Mouse (Mus musculus) small intestine, adult 2 months (tissue): ENCODE data around the gene Ltf. TPM values are rescaled to one million over a fixed set of nuclear protein-coding genes. Genes with fewer than 3 reads are reported as not detected.

Source experiments
- H3K27ac ChIP-seq: fragments of 200-500 bp; 2 replicates; pipeline ENCODE4 v1.5.1; 2012; ENCODE audit warnings: low read depth, low read length, control low read depth, inconsistent platforms; ENCODE audit not compliant: insufficient read depth
- H3K27me3 ChIP-seq: fragments of 200-500 bp; 2 replicates; pipeline ENCODE4 v1.6.1; 2012; ENCODE audit warnings: mild to moderate bottlenecking, moderate library complexity, low read length, inconsistent platforms; ENCODE audit not compliant: control insufficient read depth, insufficient read depth
- H3K36me3 ChIP-seq: fragments of 200-500 bp; 2 replicates; pipeline ENCODE4 v1.6.1; 2012; ENCODE audit warnings: mild to moderate bottlenecking, low read length, control low read depth, inconsistent platforms; ENCODE audit not compliant: control insufficient read depth, insufficient read depth
- H3K4me1 ChIP-seq: fragments of 200-500 bp; 2 replicates; pipeline ENCODE4 v1.6.1; 2012; ENCODE audit warnings: low read length, inconsistent platforms, mixed read lengths; ENCODE audit not compliant: control insufficient read depth, insufficient read depth, insufficient read length
- H3K4me3 ChIP-seq: fragments of 200-500 bp; 2 replicates; pipeline ENCODE4 v1.5.1; 2012; ENCODE audit warnings: low read depth, mild to moderate bottlenecking, control low read depth, inconsistent platforms, low read length, moderate library complexity
- CTCF ChIP-seq: fragments of 200-500 bp; IDR thresholded peaks from 2 replicates; pipeline ENCODE4 v1.5.1; 2012; ENCODE audit warnings: low read depth, mild to moderate bottlenecking, control low read depth, inconsistent platforms, low read length, moderate library complexity, mixed read lengths; ENCODE audit not compliant: insufficient replicate concordance, insufficient read length; ENCODE audit errors: extremely low read depth
- POLR2A ChIP-seq: fragments of 200-500 bp; IDR thresholded peaks from 2 replicates; pipeline ENCODE4 v1.6.1; 2012; ENCODE audit warnings: low read depth, mild to moderate bottlenecking, control low read depth, inconsistent platforms, low read length, moderate library complexity
- WGBS: fragments of 180-500 bp; shearing (Covaris S2); methylation state at CpG from one replicate; pipeline ENCODE4 v1.1.7; 2018; 5-methylcytosine and 5-hydroxymethylcytosine counted together
- polyA plus RNA-seq: library from polyadenylated mRNA; depleted of rRNA; stranded (reverse); fragments of >200 nt; gene quantifications from 2 replicates; pipeline ENCODE4 v1.2.3, GENCODE M21; 2012

Gene Ltf
- polyA plus RNA-seq, 1 experiment, result 0.29 TPM

GRCm38 (mm10) chr9:110999856-111000255 lies 19.2 kb upstream of the Ltf start:
- Histone ChIP-seq H3K4me3 (no peak overlapping the region), H3K27ac (peak overlapping the region; percentile 83), H3K36me3 (no peaks in the 10 kb centered on the region), H3K27me3 (no peaks in the 10 kb centered on the region), H3K4me1 (peaks cover 27% of the 10 kb centered on the region)
- 46% methylated on average over 10 of the region's 10 CpGs for WGBS
- TF ChIP-seq CTCF (no peak), POLR2A (no peak)

GRCm38 (mm10) chr9:111001621-111002020 lies 17.4 kb upstream of the Ltf start:
- Histone ChIP-seq H3K4me3 (no peak overlapping the region), H3K27me3 (no peaks in the 10 kb centered on the region), H3K36me3 (no peaks in the 10 kb centered on the region), H3K4me1 (peaks cover 27% of the 10 kb centered on the region), H3K27ac (no peak overlapping the region; the same call in 1 of the 2 replicates)
- 84% methylated on average over 12 of the region's 12 CpGs for WGBS
- TF ChIP-seq CTCF, result no peak
- no peak for TF ChIP-seq POLR2A

- no peak for TF ChIP-seq POLR2A
- no peak for TF ChIP-seq CTCF
- Histone ChIP-seq H3K27me3 (no peaks in the 10 kb centered on the region), H3K36me3 (no peaks in the 10 kb centered on the region), H3K4me1 (peaks cover 25% of the 10 kb centered on the region), H3K27ac (peak overlapping the region; percentile 72), H3K4me3 (no peak overlapping the region)
- 26% methylated on average over 9 of the region's 9 CpGs for WGBS
Observed at GRCm38 (mm10) chr9:111003279-111003678, 15.8 kb upstream of the Ltf start.

- Histone ChIP-seq H3K4me1 (peaks cover 13% of the 10 kb centered on the region; the same call in 1 of the 2 replicates), H3K4me3 (no peak overlapping the region), H3K27me3 (no peaks in the 10 kb centered on the region), H3K36me3 (no peaks in the 10 kb centered on the region), H3K27ac (no peak overlapping the region)
- WGBS, result 94% methylated on average over 2 of the region's 2 CpGs
- no peak for TF ChIP-seq CTCF
- no peak for TF ChIP-seq POLR2A
Observed at GRCm38 (mm10) chr9:111006544-111006943, 12.5 kb upstream of the Ltf start.

- Histone ChIP-seq H3K36me3 (no peaks in the 10 kb centered on the region), H3K27ac (no peak overlapping the region), H3K27me3 (no peaks in the 10 kb centered on the region), H3K4me1 (peaks cover 7% of the 10 kb centered on the region; the same call in 1 of the 2 replicates), H3K4me3 (no peak overlapping the region)
- 65% methylated on average over 3 of the region's 3 CpGs for WGBS
- no peak for TF ChIP-seq CTCF
- no peak for TF ChIP-seq POLR2A
Observed at GRCm38 (mm10) chr9:111009763-111010162, 9.3 kb upstream of the Ltf start.

GRCm38 (mm10) chr9:111011550-111011949 lies 7.5 kb upstream of the Ltf start:
- Histone ChIP-seq H3K27ac (no peak overlapping the region), H3K36me3 (no peaks in the 10 kb centered on the region), H3K4me1 (peaks cover 7% of the 10 kb centered on the region; the same call in 1 of the 2 replicates), H3K27me3 (no peaks in the 10 kb centered on the region), H3K4me3 (no peak overlapping the region)
- 47% methylated on average over 9 of the region's 9 CpGs for WGBS
- TF ChIP-seq CTCF (no peak), POLR2A (no peak)

- 61% methylated on average over 3 of the region's 3 CpGs for WGBS
- H3K27ac ChIP-seq, result no peak overlapping the region
Observed at GRCm38 (mm10) chr9:111012041-111012440, 7.0 kb upstream of the Ltf start.

GRCm38 (mm10) chr9:111015658-111016057 lies 3.4 kb upstream of the Ltf start:
- Histone ChIP-seq H3K27ac (no peak overlapping the region), H3K4me1 (peaks cover 16% of the 10 kb centered on the region; the same call in 1 of the 2 replicates), H3K27me3 (no peaks in the 10 kb centered on the region), H3K4me3 (no peak overlapping the region), H3K36me3 (no peaks in the 10 kb centered on the region)
- WGBS, result 86% methylated on average over 4 of the region's 4 CpGs
- TF ChIP-seq CTCF (no peak), POLR2A (no peak)

More at GRCm38 (mm10) chr9:111012041-111012440, 7.0 kb upstream of the Ltf start:
- no peak overlapping the region for H3K4me3 ChIP-seq
- H3K4me1 ChIP-seq, result peaks cover 7% of the 10 kb centered on the region; the same call in 1 of the 2 replicates
- no peak for TF ChIP-seq CTCF
- TF ChIP-seq POLR2A, result no peak
- no peaks in the 10 kb centered on the region for H3K36me3 ChIP-seq
- H3K27me3 ChIP-seq, result no peaks in the 10 kb centered on the region
